Mouse (Mus musculus) mouse embryonic stem cell (cell line): ENCODE data around the gene Hoxd12.

Source experiments
- in situ Hi-C, 2 experiments: fragments of 300-500 bp; cut with MboI; formaldehyde crosslinking; loops; 1 replicate in 1 of 2; 3 replicates in 1 of 2; pipeline ENCODE4 v1.14.3; 2019 to 2020; ENCODE audit warnings: low sequenced_read_pairs in 2 of 2, low pct_unique_long_range_greater_than_20kb in 1 of 2, mixed read lengths in 1 of 2; ENCODE audit not compliant: unreplicated experiment in 1 of 2

The Hoxd12 gene

GRCm38 (mm10) chr2:74674881-74675665, at the start of gene Hoxd12:
Gene Hoxd12 (plus strand): TSS chr2:74675013.
- in situ Hi-C loops, result loop anchor here (10.0 to 25.0 kb wide), 2 partner anchors 912 to 1110 kb away; no protein-coding TSS in a partner anchor

GRCm38 (mm10) chr2:74635412-74635811, 39.4 kb upstream of the Hoxd12 start:
- in situ Hi-C loops, result no loop called here

- in situ Hi-C loops, result no loop called here
Measured at GRCm38 (mm10) chr2:74642431-74642830, 32.4 kb upstream of the Hoxd12 start.

GRCm38 (mm10) chr2:74645631-74646030, 29.2 kb upstream of the Hoxd12 start:
- in situ Hi-C loops, result no loop called here

GRCm38 (mm10) chr2:74647082-74647864, 27.5 kb upstream of the Hoxd12 start:
- in situ Hi-C loops, result no loop called here

- in situ Hi-C loops, result loop anchor here in 1 of 2 experiments (10.0 kb wide), 1 partner anchor 588 kb away; no protein-coding TSS in a partner anchor
Measured at GRCm38 (mm10) chr2:74652996-74653340, 21.8 kb upstream of the Hoxd12 start.

GRCm38 (mm10) chr2:74653781-74654535, 20.9 kb upstream of the Hoxd12 start:
- in situ Hi-C loops, result loop anchor here in 1 of 2 experiments (10.0 kb wide), 1 partner anchor 589 kb away; no protein-coding TSS in a partner anchor

GRCm38 (mm10) chr2:74654743-74655419, 19.9 kb upstream of the Hoxd12 start:
- in situ Hi-C loops, result loop anchor here in 1 of 2 experiments (10.0 kb wide), 1 partner anchor 590 kb away; no protein-coding TSS in a partner anchor

GRCm38 (mm10) chr2:74655420-74655781, 19.4 kb upstream of the Hoxd12 start:
- in situ Hi-C loops, result loop anchor here in 1 of 2 experiments (10.0 kb wide), 1 partner anchor 591 kb away; no protein-coding TSS in a partner anchor

- in situ Hi-C loops, result loop anchor here in 1 of 2 experiments (10.0 kb wide), 1 partner anchor 591 kb away; no protein-coding TSS in a partner anchor
Measured at GRCm38 (mm10) chr2:74655821-74656631, 18.8 kb upstream of the Hoxd12 start.

GRCm38 (mm10) chr2:74656632-74657021, 18.2 kb upstream of the Hoxd12 start:
- in situ Hi-C loops, result loop anchor here in 1 of 2 experiments (10.0 kb wide), 1 partner anchor 592 kb away; no protein-coding TSS in a partner anchor

GRCm38 (mm10) chr2:74657251-74658023, 17.4 kb upstream of the Hoxd12 start:
- in situ Hi-C loops, result loop anchor here in 1 of 2 experiments (10.0 kb wide), 1 partner anchor 593 kb away; no protein-coding TSS in a partner anchor

- in situ Hi-C loops, result loop anchor here in 1 of 2 experiments (10.0 kb wide), 1 partner anchor 593 kb away; no protein-coding TSS in a partner anchor
Measured at GRCm38 (mm10) chr2:74658024-74658666, 16.7 kb upstream of the Hoxd12 start.

GRCm38 (mm10) chr2:74658667-74659371, 16.0 kb upstream of the Hoxd12 start:
- in situ Hi-C loops, result loop anchor here in 1 of 2 experiments (10.0 kb wide), 1 partner anchor 594 kb away; no protein-coding TSS in a partner anchor

GRCm38 (mm10) chr2:74659507-74660005, 15.3 kb upstream of the Hoxd12 start, which contains the start of gene Evx2:
Gene Evx2 (minus strand): TSS chr2:74659557.
- in situ Hi-C loops, result loop anchor here (10.0 kb wide), 2 partner anchors 365 to 595 kb away; no protein-coding TSS in a partner anchor
